Mouse (Mus musculus) right cerebral cortex, adult 2 months (tissue): Measurements from ENCODE around the gene Alpl.
A peak's percentile ranks its signal among the peaks of the same experiment; 100 is the strongest.

Experiments used
- DNase-seq, 2 experiments: peaks; one replicate each; pipeline ENCODE4 v3.0.0; 2021 to 2022; ENCODE audit warnings: low spot score in 2 of 2

Gene Alpl

GRCm38 (mm10) chr4:137800324-137800723 lies 4.1 kb upstream of the Alpl start:
- no peak for DNase-seq

- no peak for DNase-seq
Observed at GRCm38 (mm10) chr4:137797038-137797437, 854 bp upstream of the Alpl start.

DNA sequence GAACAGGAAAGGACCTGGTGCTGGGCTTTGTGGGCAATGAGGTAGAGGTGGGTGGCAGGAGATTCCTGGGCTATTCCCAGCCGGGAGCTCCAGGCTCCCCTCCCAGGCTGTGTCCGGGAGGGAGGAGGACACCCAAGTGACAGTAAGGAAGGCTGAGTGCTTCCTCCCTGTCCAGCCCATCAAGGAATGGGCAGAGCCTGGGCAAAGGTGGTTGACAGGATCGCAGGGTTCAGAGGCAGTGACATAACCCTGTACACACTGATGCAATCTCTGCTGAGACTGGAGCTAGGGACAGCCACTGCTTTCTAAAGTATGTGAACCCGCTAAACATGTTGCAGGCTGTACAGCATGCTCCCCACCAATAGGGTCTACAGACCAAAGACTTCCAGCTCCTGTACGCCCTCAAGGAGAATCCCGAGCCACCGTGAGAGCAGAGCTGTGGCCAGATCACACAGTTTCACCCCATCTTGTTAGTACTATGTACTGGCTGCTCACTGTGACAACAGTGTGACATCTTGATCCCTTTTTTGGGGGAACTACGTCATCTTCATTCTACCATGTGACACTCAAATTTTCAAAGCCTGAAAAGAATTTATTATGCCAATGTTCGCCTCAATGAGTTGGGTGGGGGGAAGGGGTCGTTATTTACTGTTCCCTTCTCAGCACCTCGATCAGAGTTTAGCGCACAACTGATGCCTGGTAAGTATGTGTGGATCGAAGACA lies 1.8 kb downstream of the Alpl start:
- DNase-seq: no peak

DNA sequence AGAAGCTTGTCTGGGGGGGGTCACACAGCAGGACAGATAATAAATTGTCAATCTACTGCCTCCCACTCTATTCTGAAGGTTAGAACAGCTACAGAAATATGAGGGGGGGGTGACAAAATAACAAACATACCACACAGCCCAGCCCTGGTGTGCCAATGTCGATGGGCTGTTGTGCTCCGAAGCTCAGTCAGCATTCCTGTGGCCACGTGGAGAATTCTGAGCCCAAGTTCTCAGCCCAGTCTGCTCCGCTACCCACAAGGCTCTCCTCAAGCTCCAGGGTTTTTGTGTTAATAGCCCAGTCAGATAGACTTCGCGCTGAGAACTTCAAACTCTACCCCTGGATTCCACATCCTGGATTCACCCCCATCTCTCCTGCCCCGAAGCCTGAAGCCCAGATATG lies 2.6 kb downstream of the Alpl start:
- DNase-seq: no peak

GRCm38 (mm10) chr4:137791440-137791839 lies 4.7 kb downstream of the Alpl start:
- no peak for DNase-seq

GRCm38 (mm10) chr4:137790981-137791380 lies 5.2 kb downstream of the Alpl start:
- DNase-seq: no peak

- DNase-seq: no peak
Observed at GRCm38 (mm10) chr4:137788511-137789049, 7.6 kb downstream of the Alpl start.

DNA sequence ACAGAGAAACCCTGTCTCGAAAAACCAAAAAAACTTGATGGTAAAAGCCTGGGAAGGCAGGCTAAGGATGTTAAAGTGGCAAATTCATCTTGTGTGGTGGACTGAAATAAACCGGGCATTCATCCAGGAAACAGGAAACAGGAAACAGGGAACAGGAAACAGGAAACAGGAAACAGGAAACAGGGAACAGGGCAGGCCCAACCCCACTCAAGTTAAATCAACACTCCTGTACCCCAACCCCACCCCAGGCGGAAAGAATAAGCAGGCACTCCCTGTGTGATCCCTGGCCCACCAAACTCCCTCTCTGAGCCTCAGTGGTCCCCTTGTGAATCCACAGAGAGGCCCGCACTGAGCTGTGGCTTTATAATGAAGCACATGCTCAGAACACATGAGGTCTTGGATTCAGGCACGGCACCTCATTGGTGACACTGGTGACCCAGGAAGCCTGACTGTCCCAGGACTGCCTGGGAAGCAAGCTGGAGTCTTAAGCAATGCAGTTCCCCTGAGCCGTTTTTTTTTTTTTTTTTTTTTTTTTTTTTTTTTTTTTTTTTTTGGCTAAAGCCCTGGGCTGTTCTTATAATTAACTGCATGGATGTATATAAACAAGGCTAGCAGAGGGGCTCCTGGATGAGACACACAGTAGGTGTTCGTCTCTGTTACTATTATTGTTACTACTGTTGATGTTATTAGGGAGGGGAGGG lies 8.4 kb downstream of the Alpl start:
- DNase-seq: no peak

- no peak for DNase-seq
Observed at GRCm38 (mm10) chr4:137786488-137786887, 9.7 kb downstream of the Alpl start.

DNA sequence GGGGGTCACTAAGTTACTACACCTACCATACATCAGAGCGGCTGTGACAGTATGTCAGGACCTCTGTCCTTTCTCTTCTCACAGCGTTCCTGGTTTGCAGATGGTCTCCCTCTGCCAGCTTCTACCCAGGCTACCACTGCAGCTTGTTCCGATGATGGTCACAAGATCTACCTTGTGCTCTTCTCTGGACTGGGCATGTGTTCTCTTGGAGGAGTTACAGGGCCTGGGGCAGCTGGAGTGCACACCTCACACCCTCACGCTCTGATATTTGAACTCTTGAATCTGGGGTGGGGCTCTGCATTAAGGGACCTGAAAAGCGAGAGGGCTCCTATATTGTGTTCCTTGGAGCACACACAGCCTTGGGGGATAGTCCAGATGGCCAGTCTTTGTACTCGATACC lies 10.9 kb downstream of the Alpl start:
- DNase-seq: no peak

GRCm38 (mm10) chr4:137784741-137785140 lies 11.4 kb downstream of the Alpl start:
- DNase-seq: no peak

GRCm38 (mm10) chr4:137783541-137784191 lies 12.5 kb downstream of the Alpl start:
- DNase-seq: peak in 1 of 2 experiments; percentile 44

GRCm38 (mm10) chr4:137781949-137782348 lies 14.2 kb downstream of the Alpl start:
- no peak for DNase-seq

- no peak for DNase-seq
Observed at GRCm38 (mm10) chr4:137780986-137781385, 15.2 kb downstream of the Alpl start.

GRCm38 (mm10) chr4:137778397-137779184 lies 17.6 kb downstream of the Alpl start:
- DNase-seq: no peak

DNA sequence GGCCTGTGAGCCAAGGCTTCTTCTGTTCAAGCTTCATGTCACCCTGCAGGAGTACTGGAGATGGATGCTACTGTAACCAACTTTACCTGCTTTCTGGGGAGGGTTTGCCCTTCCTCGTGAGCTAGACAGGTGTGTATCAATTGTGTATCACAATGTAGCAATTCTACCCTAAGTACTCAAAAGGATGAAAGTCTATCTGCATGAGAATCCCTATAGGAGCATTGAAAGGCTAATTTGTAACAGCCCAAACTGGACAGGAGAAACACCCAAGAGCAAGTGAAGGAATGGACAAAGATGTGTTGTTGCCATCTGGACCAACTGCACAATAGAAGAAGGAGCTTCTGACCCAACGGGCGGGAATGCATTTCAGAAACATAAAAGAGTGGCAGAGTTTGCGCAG lies 18.3 kb downstream of the Alpl start:
- no peak for DNase-seq

DNA sequence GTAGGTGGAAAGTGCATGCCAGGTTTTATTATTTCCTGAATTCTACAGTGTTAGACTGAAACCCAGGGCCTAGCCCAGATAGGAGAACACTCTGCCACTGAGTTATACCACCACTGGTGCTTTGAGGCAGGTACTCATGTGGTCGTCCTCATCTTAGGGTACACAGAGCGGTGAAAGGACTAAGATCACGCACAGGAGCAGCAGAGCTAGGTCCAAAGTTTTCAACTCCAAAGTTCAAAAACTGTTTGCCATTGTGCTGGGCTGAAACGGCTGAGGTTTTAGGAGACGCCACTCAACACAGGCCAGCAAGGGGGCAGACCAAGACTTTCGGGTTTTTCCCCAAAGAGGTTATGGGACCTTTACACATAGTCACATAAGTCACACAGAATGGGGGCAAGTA lies 21.7 kb downstream of the Alpl start:
- no peak for DNase-seq

DNA sequence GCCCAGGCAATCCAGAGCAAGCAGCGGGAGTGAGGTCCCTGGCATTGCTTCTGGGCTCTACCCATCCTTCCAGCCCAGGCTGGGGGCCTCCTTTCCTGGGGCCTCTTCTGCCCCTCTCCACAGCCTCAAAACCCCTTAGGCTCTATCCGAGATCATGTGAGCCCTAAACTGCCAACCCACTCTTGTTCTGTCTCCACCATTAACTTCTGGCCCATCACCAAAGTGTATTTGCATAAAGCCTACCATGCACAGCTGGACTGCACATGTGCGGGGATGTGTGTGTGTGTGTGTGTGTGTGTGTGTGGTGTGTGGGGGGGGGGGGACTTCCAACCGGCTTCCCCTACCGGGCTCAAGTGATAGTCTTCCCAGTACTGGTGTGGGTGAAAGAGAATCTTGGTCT lies 22.2 kb downstream of the Alpl start:
- no peak for DNase-seq

DNA sequence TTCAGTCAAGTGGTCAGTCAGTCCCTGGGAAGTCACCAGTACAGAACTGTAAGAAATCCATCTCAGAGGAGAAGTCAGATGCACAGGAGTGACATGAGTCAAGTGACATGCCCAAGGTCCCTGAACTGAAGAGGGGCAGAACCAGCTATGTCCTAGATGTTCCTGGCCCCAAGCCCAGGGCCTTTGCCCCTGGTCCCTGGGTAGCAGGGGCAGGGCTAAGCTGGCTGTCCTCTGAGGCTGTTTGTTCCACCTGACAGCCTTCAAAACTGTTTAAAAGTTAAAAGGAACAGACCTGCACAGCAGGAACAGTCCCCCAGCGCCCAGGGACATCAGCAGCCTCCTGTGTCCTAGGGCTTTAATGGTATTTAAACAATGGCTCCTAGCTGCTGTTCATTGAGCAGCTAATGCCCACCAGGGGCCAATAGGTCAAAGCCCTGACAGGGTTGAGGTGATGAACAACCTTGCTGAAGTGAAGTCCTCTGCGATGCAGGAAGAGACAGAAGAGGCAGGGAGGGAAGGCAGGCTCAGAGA lies 22.8 kb downstream of the Alpl start:
- DNase-seq: no peak

GRCm38 (mm10) chr4:137772438-137773056 lies 23.6 kb downstream of the Alpl start:
- no peak for DNase-seq

GRCm38 (mm10) chr4:137771749-137772148 lies 24.4 kb downstream of the Alpl start:
- no peak for DNase-seq
